Mouse (Mus musculus) CH12.LX (cell line): Measurements from ENCODE around the gene Necap1. TPM values are rescaled to one million over a fixed set of nuclear protein-coding genes. Genes with fewer than 3 reads are reported as not detected.

Source experiments
- DNase-seq: peaks from one replicate; pipeline ENCODE4 v3.0.0-alpha.2; 2013; ENCODE audit errors: extremely low read depth
- H3K27ac ChIP-seq: 2 replicates; pipeline ENCODE4 v1.5.1; 2012; ENCODE audit warnings: low read depth, mild to moderate bottlenecking, control low read depth, moderate library complexity; ENCODE audit not compliant: insufficient read depth
- H3K27me3 ChIP-seq: replicated peaks from 2 replicates; pipeline ENCODE3; 2012; ENCODE audit warnings: inconsistent platforms
- H3K36me3 ChIP-seq, 2 experiments: replicated peaks in 1 of 2; 2 replicates each; pipeline versions ENCODE3 to v1.6.1; 2012; ENCODE audit warnings: inconsistent platforms in 1 of 2, low read length in 1 of 2, mild to moderate bottlenecking in 1 of 2, mixed read lengths in 1 of 2, moderate library complexity in 1 of 2; ENCODE audit not compliant: control insufficient read depth in 1 of 2, insufficient read depth in 1 of 2
- H3K4me1 ChIP-seq, 2 experiments: 2 replicates each; pipeline ENCODE4 v1.6.1; 2012; ENCODE audit warnings: inconsistent platforms in 1 of 2, moderate library complexity in 1 of 2; ENCODE audit not compliant: insufficient read depth in 2 of 2, control insufficient read depth in 1 of 2
- H3K4me2 ChIP-seq: 2 replicates; pipeline ENCODE4 v1.6.1; 2012; ENCODE audit warnings: low read depth, mild to moderate bottlenecking, control low read depth; ENCODE audit not compliant: poor library complexity, insufficient read depth, severe bottlenecking
- H3K4me3 ChIP-seq, 3 experiments: fragments of 150-350 bp in 1 of 3; sonication (generic) in 1 of 3; replicated peaks in 1 of 3; 2 replicates each; pipeline versions ENCODE3 to v1.5.1; 2011 to 2012; ENCODE audit warnings: low read depth in 2 of 3, low read length in 2 of 3, mild to moderate bottlenecking in 2 of 3, moderate library complexity in 2 of 3, control low read depth in 1 of 3, improper control_type of control experiment in 1 of 3, inconsistent platforms in 1 of 3, mixed read lengths in 1 of 3; ENCODE audit not compliant: poor library complexity in 1 of 3
- H3K79me2 ChIP-seq: replicated peaks from 2 replicates; pipeline ENCODE4 v1.6.1; 2012; ENCODE audit warnings: mild to moderate bottlenecking, moderate library complexity; ENCODE audit not compliant: control insufficient read depth, poor library complexity, insufficient read depth, severe bottlenecking; ENCODE audit errors: extremely low read depth
- H3K9ac ChIP-seq: 2 replicates; pipeline ENCODE4 v1.6.1; 2012; ENCODE audit warnings: low read depth, mild to moderate bottlenecking, control low read depth, moderate library complexity; ENCODE audit not compliant: insufficient read depth
- H3K9me3 ChIP-seq: replicated peaks from 2 replicates; pipeline ENCODE3; 2012; ENCODE audit warnings: low read length, inconsistent platforms, mixed read lengths
- BHLHE40 ChIP-seq: IDR thresholded peaks from 2 replicates; pipeline ENCODE4 v1.6.1; 2011; ENCODE audit warnings: mild to moderate bottlenecking, low read depth, low read length, improper control_type of control experiment
- CHD1 ChIP-seq: IDR thresholded peaks from 2 replicates; pipeline ENCODE4 v1.6.1; 2012; ENCODE audit warnings: low read depth, low read length, improper control_type of control experiment, inconsistent platforms
- CHD2 ChIP-seq: IDR thresholded peaks from 2 replicates; pipeline ENCODE4 v1.6.1; 2011; ENCODE audit warnings: low read length, improper control_type of control experiment
- ELF1 ChIP-seq: IDR thresholded peaks from 2 replicates; pipeline ENCODE4 v1.6.1; 2014; ENCODE audit warnings: low read depth, mild to moderate bottlenecking, inconsistent platforms, low read length, improper control_type of control experiment
- JUND ChIP-seq: conservative IDR thresholded peaks from 2 replicates; pipeline ENCODE4 v1.6.1; 2011; ENCODE audit warnings: low read depth, low read length, improper control_type of control experiment
- MAX ChIP-seq: IDR thresholded peaks from 2 replicates; pipeline ENCODE4 v1.6.1; 2011; ENCODE audit warnings: low read length, improper control_type of control experiment
- MEF2A ChIP-seq: IDR thresholded peaks from 2 replicates; pipeline ENCODE4 v1.6.1; 2014; ENCODE audit warnings: low read depth, mild to moderate bottlenecking, inconsistent platforms, low read length, improper control_type of control experiment, borderline replicate concordance
- MXI1 ChIP-seq: IDR thresholded peaks from 2 replicates; pipeline ENCODE4 v1.6.1; 2011; ENCODE audit warnings: mild to moderate bottlenecking, low read depth, low read length, improper control_type of control experiment
- NELFE ChIP-seq: IDR thresholded peaks from 2 replicates; pipeline ENCODE4 v1.6.1; 2011; ENCODE audit warnings: low read depth, low read length, improper control_type of control experiment
- NRF1 ChIP-seq: IDR thresholded peaks from 2 replicates; pipeline ENCODE4 v1.6.1; 2014; ENCODE audit warnings: low read depth, mild to moderate bottlenecking, inconsistent platforms, low read length, improper control_type of control experiment, moderate library complexity
- POLR2A ChIP-seq: IDR thresholded peaks from 2 replicates; pipeline ENCODE4 v1.6.1; 2011; ENCODE audit warnings: low read depth, mild to moderate bottlenecking, improper control_type of control experiment, low read length
- RAD21 ChIP-seq: IDR thresholded peaks from 2 replicates; pipeline ENCODE4 v1.6.1; 2011; ENCODE audit warnings: low read depth, mild to moderate bottlenecking, low read length, improper control_type of control experiment, moderate library complexity
- RCOR1 ChIP-seq: conservative IDR thresholded peaks from 2 replicates; pipeline ENCODE4 v1.6.1; 2012; ENCODE audit warnings: low read depth, mild to moderate bottlenecking, inconsistent platforms, low read length, improper control_type of control experiment
- SIN3A ChIP-seq: IDR thresholded peaks from 2 replicates; pipeline ENCODE4 v1.6.1; 2012; ENCODE audit warnings: low read length, improper control_type of control experiment, inconsistent platforms
- TCF12 ChIP-seq: IDR thresholded peaks from 2 replicates; pipeline ENCODE4 v1.6.1; 2014; ENCODE audit warnings: low read depth, mild to moderate bottlenecking, inconsistent platforms, low read length, improper control_type of control experiment
- UBTF ChIP-seq: IDR thresholded peaks from 2 replicates; pipeline ENCODE4 v1.6.1; 2012; ENCODE audit warnings: low read depth, mild to moderate bottlenecking, inconsistent platforms, low read length, improper control_type of control experiment, moderate library complexity
- USF1 ChIP-seq: IDR thresholded peaks from 2 replicates; pipeline ENCODE4 v1.6.1; 2014; ENCODE audit warnings: low read depth, mild to moderate bottlenecking, inconsistent platforms, low read length, improper control_type of control experiment
- ZKSCAN1 ChIP-seq: IDR thresholded peaks from 2 replicates; pipeline ENCODE4 v1.6.1; 2012; ENCODE audit warnings: low read depth, inconsistent platforms, low read length, improper control_type of control experiment, borderline replicate concordance
- ZNF384 ChIP-seq: IDR thresholded peaks from 2 replicates; pipeline ENCODE4 v1.6.1; 2012; ENCODE audit warnings: low read depth, low read length, improper control_type of control experiment, inconsistent platforms
- dilution Hi-C: fragments of 300-500 bp; cut with MboI; formaldehyde crosslinking; loops from 2 replicates; pipeline ENCODE4 v1.14.3; 2020; ENCODE audit warnings: low sequenced_read_pairs; ENCODE audit not compliant: extremely low pct_unique_long_range_greater_than_20kb, extremely low pct_ligation_motif_present
- in situ Hi-C: fragments of 300-500 bp; cut with MboI; formaldehyde crosslinking; loops from 3 replicates; pipeline ENCODE4 v1.14.3; 2019; ENCODE audit warnings: low sequenced_read_pairs, low pct_ligation_motif_present, low pct_unique_long_range_greater_than_20kb, mixed read lengths
- polyA plus RNA-seq: library from polyadenylated mRNA; unstranded; fragments of >175 nt; gene quantifications from 2 replicates; pipeline ENCODE4 v1.2.1, GENCODE M21; 2012; ENCODE audit warnings: low read depth; ENCODE audit not compliant: insufficient read length
- total RNA-seq, 2 experiments: library from RNA; depleted of rRNA; stranded (reverse); fragments of 300-350 nt in 1 of 2; fragments of >200 nt in 1 of 2; gene quantifications; 2 replicates each; pipeline ENCODE4 v1.2.3; 2012 to 2014

Gene Necap1
- total and polyA plus RNA-seq, 3 experiments, result 12.7 to 29.5 (median 26.9) TPM

- TF ChIP-seq POLR2A (peak; percentile 39; the same call in 1 of the 2 replicates), MAX (peak; percentile 60; the same call in 1 of the 2 replicates), CHD2 (peak; percentile 90), NRF1 (no peak), NELFE (peak; percentile 44; the same call in 1 of the 2 replicates), ELF1 (peak; percentile 50; the same call in 1 of the 2 replicates), ZNF384 (peak; percentile 95)
Observed at GRCm38 (mm10) chr6:122872800-122873199, 1.5 kb upstream of the Necap1 start (continued).

GRCm38 (mm10) chr6:122874720-122875389 is 581 bp downstream of the Necap1 start:
- Histone ChIP-seq H3K4me3 (peak overlapping the region; percentile 92 to 99 (median 93)), H3K27me3 (no peaks in the 10 kb centered on the region), H3K79me2 (peaks cover 55% of the 10 kb centered on the region), H3K9me3 (no peaks in the 10 kb centered on the region), H3K27ac (peak overlapping the region; percentile 65), H3K4me1 (peaks cover 22 to 80% of the 10 kb centered on the region in 2 experiments), H3K36me3 (peaks cover 28 to 41% of the 10 kb centered on the region in 2 experiments), H3K9ac (peak overlapping the region; percentile 97), H3K4me2 (peak overlapping the region; percentile 97)
- in situ Hi-C loops (loop anchor here (5.0 kb wide), 1 partner anchor 68 kb away; no protein-coding TSS in a partner anchor), dilution Hi-C loops (no loop called here)
- peak; percentile 28 for DNase-seq
- TF ChIP-seq JUND (no peak), ELF1 (no peak), BHLHE40 (peak; percentile 32; the same call in 1 of the 2 replicates), ZNF384 (peak; percentile 71), MXI1 (0 out of 2 replicates have a peak, but pooled peaks have one; percentile 7), TCF12 (no peak), USF1 (no peak), RCOR1 (no peak), UBTF (0 out of 2 replicates have a peak, but pooled peaks have one; percentile 29), RAD21 (no peak), MAX (0 out of 2 replicates have a peak, but pooled peaks have one; percentile 49), CHD1 (peak; percentile 57; the same call in 1 of the 2 replicates), MEF2A (no peak), SIN3A (peak; percentile 1; the same call in 1 of the 2 replicates), CHD2 (0 out of 2 replicates have a peak, but pooled peaks have one; percentile 6), ZKSCAN1 (no peak)
